Mouse (Mus musculus) limb, embryonic 14.5 days (tissue): ENCODE results near the gene Hoxb6. TPM values are rescaled to one million over a fixed set of nuclear protein-coding genes. Genes with fewer than 3 reads are reported as not detected.

Experiments used
- ATAC-seq: fragments of 200-750 bp; cut with Nextera tagmentation; 2 replicates; pipeline ENCODE4 v1.8.0; 2017; ENCODE audit warnings: low read depth, moderate number of reproducible peaks, moderate TSS enrichment; ENCODE audit not compliant: low FRiP score
- DNase-seq: peaks from one replicate; pipeline ENCODE4 v3.0.0-alpha.2; 2015; ENCODE audit warnings: low spot score
- H3K27ac ChIP-seq: fragments of 300-500 bp; sonication (generic); replicated peaks from 2 replicates; pipeline ENCODE4 v1.5.1; 2014; ENCODE audit warnings: low read depth, mild to moderate bottlenecking, low read length, moderate library complexity, mixed read lengths
- H3K27me3 ChIP-seq: fragments of 300-500 bp; sonication (generic); 2 replicates; pipeline ENCODE4 v1.6.1; 2014; ENCODE audit warnings: low read length, mixed read lengths; ENCODE audit not compliant: control insufficient read depth, insufficient read depth
- H3K36me3 ChIP-seq: fragments of 300-500 bp; sonication (generic); 2 replicates; pipeline ENCODE4 v1.6.1; 2014; ENCODE audit warnings: mild to moderate bottlenecking, low read length, moderate library complexity, mixed read lengths; ENCODE audit not compliant: control insufficient read depth, insufficient read depth
- H3K4me1 ChIP-seq: fragments of 300-500 bp; sonication (generic); 2 replicates; pipeline ENCODE4 v1.6.1; 2014; ENCODE audit warnings: antibody characterized with exemption, low read length, mixed read lengths; ENCODE audit not compliant: control insufficient read depth, insufficient read depth
- H3K4me2 ChIP-seq: fragments of 300-500 bp; sonication (generic); replicated peaks from 2 replicates; pipeline ENCODE4 v1.6.1; 2014; ENCODE audit warnings: low read depth, mild to moderate bottlenecking, low read length, moderate library complexity; ENCODE audit not compliant: severe bottlenecking
- H3K4me3 ChIP-seq: fragments of 300-500 bp; sonication (generic); replicated peaks from 2 replicates; pipeline ENCODE4 v1.5.1; 2014; ENCODE audit warnings: low read length
- H3K9ac ChIP-seq: fragments of 300-500 bp; sonication (generic); 2 replicates; pipeline ENCODE4 v1.6.1; 2014; ENCODE audit warnings: mild to moderate bottlenecking, low read depth, low read length, moderate library complexity; ENCODE audit not compliant: severe bottlenecking
- H3K9me3 ChIP-seq: fragments of 300-500 bp; sonication (generic); 2 replicates; pipeline ENCODE4 v1.6.1; 2016; ENCODE audit warnings: low read length; ENCODE audit not compliant: control insufficient read depth
- POLR2A ChIP-seq: fragments of 200-500 bp; IDR thresholded peaks from 2 replicates; pipeline ENCODE4 v1.8.0; 2012; ENCODE audit warnings: inconsistent platforms, mild to moderate bottlenecking, moderate library complexity, borderline replicate concordance; ENCODE audit not compliant: insufficient read depth, insufficient read length; ENCODE audit errors: extremely low read depth
- WGBS: fragments of 180-500 bp; shearing (Covaris S2); extraction: QIAGEN DNeasy Blood & Tissue Kit; methylation state at CpG from one replicate; pipeline ENCODE4 v1.1.7; 2014; 5-methylcytosine and 5-hydroxymethylcytosine counted together
- polyA plus RNA-seq, 2 experiments: library from polyadenylated mRNA; depleted of rRNA in 1 of 2; stranded (reverse) in 1 of 2; unstranded in 1 of 2; fragments of >200 nt; fragmentation: Nextera tagmentation in 1 of 2; extraction: Ambion mirVana in 1 of 2; gene quantifications; 2 replicates each; pipeline versions ENCODE4 v1.2.1 to v1.2.3; 2012 to 2014

Hoxb6 gene
- polyA plus RNA-seq, 2 experiments: 0.61 to 2.8 TPM

GRCm38 (mm10) chr11:96344878-96345159 is 52.5 kb downstream of the Hoxb6 start:
- Histone ChIP-seq H3K27me3 (peaks cover 97% of the 10 kb centered on the region), H3K36me3 (no peaks in the 10 kb centered on the region), H3K27ac (no peak overlapping the region), H3K9ac (no peak overlapping the region), H3K9me3 (no peaks in the 10 kb centered on the region), H3K4me3 (peak overlapping the region; percentile 17; the same call in 1 of the 2 replicates), H3K4me2 (no peak overlapping the region), H3K4me1 (no peaks in the 10 kb centered on the region)
- ATAC-seq (no peak), DNase-seq (no peak)
- TF ChIP-seq POLR2A: no peak
- WGBS: 6% methylated on average over 6 of the region's 6 CpGs

- Histone ChIP-seq H3K27me3 (peaks cover 97% of the 10 kb centered on the region), H3K4me2 (peak overlapping the region; percentile 35), H3K4me1 (no peaks in the 10 kb centered on the region), H3K27ac (no peak overlapping the region), H3K9ac (no peak overlapping the region), H3K9me3 (no peaks in the 10 kb centered on the region), H3K4me3 (peak overlapping the region; percentile 17), H3K36me3 (no peaks in the 10 kb centered on the region)
- ATAC-seq (no peak), DNase-seq (no peak)
- TF ChIP-seq POLR2A: no peak
- WGBS: 2% methylated on average over 39 of the region's 56 CpGs
Observed at GRCm38 (mm10) chr11:96345220-96345892, 53.1 kb downstream of the Hoxb6 start.

GRCm38 (mm10) chr11:96345893-96346806 is 53.9 kb downstream of the Hoxb6 start:
- peak overlapping the region; percentile 35 for H3K4me2 ChIP-seq
- ATAC-seq (no peak), DNase-seq (no peak)
- no peaks in the 10 kb centered on the region for H3K36me3 ChIP-seq
- WGBS: 6% methylated on average over 33 of the region's 45 CpGs
- no peaks in the 10 kb centered on the region for H3K9me3 ChIP-seq
- H3K4me3 ChIP-seq: peak overlapping the region; percentile 17; the same call in 1 of the 2 replicates
- H3K4me1 ChIP-seq: no peaks in the 10 kb centered on the region
- H3K27me3 ChIP-seq: peaks cover 97% of the 10 kb centered on the region
- H3K9ac ChIP-seq: no peak overlapping the region
- no peak overlapping the region for H3K27ac ChIP-seq
- TF ChIP-seq POLR2A: no peak

GRCm38 (mm10) chr11:96346916-96347520 is 54.7 kb downstream of the Hoxb6 start:
- H3K27ac ChIP-seq: no peak overlapping the region
- TF ChIP-seq POLR2A: no peak
- H3K27me3 ChIP-seq: peaks cover 97% of the 10 kb centered on the region
- H3K4me3 ChIP-seq: no peak overlapping the region
- no peaks in the 10 kb centered on the region for H3K4me1 ChIP-seq
- DNase-seq: no peak
- no peak overlapping the region for H3K4me2 ChIP-seq
- H3K36me3 ChIP-seq: no peaks in the 10 kb centered on the region
- no peaks in the 10 kb centered on the region for H3K9me3 ChIP-seq
- ATAC-seq: no peak
- WGBS: 50% methylated on average over 5 of the region's 5 CpGs
- H3K9ac ChIP-seq: no peak overlapping the region

GRCm38 (mm10) chr11:96347717-96348116 is 55.4 kb downstream of the Hoxb6 start:
- H3K4me1 ChIP-seq: no peaks in the 10 kb centered on the region; the same call in 1 of the 2 replicates

More at GRCm38 (mm10) chr11:96347717-96348116, 55.4 kb downstream of the Hoxb6 start:
- Histone ChIP-seq H3K9ac (no peak overlapping the region), H3K36me3 (no peaks in the 10 kb centered on the region), H3K4me2 (no peak overlapping the region), H3K4me3 (no peak overlapping the region), H3K9me3 (no peaks in the 10 kb centered on the region), H3K27ac (no peak overlapping the region), H3K27me3 (peaks cover 97% of the 10 kb centered on the region)
- ATAC-seq (no peak), DNase-seq (no peak)
- 18% methylated on average over 4 of the region's 4 CpGs for WGBS
- no peak for TF ChIP-seq POLR2A
